Mouse (Mus musculus): ENCODE results near the gene 2510039O18Rik. TPM values are rescaled to one million over a fixed set of nuclear protein-coding genes. Genes with fewer than 3 reads are reported as not detected.

Gene 2510039O18Rik
- polyA plus RNA-seq, 1 experiment from 2014 or later, result 13.6 TPM

DNA sequence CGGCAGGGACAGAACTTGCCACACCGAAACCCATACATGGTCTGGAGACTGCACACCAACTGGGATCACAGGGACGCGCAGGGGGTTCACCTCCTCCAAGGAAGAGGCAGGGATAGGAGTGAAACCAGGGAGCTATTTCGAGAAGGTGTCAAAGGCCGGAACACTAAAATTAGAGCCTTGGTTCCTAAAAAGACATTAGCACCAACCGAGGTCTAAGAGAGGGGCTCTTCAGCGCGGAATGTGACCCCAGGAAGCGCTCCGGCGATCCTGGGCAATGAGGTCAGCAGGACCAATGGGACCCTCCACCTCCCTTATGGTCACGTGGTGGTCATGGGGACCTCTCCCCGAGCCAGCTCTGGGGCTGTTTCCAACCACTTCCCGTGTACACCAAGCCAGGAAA is 22.9 kb downstream of the 2510039O18Rik start:
- H3K4me3 ChIP-seq (ENCODE audit: low read depth, low read length), result no peak overlapping the region
- no peaks in the 10 kb centered on the region for H3K36me3 ChIP-seq (ENCODE audit: control insufficient read depth, insufficient read depth, low read length)
- no peaks in the 10 kb centered on the region for H3K9me3 ChIP-seq (ENCODE audit: control insufficient read depth, low read length)
- 87% methylated on average over 15 of the region's 15 CpGs for WGBS
- ATAC-seq (ENCODE audit: low FRiP score), result no peak
- DNase-seq (ENCODE audit: low spot score), result no peak
- H3K4me2 ChIP-seq (replicated peaks; ENCODE audit: low read depth, low read length), result no peak overlapping the region
- H3K9ac ChIP-seq (ENCODE audit: low read depth, low read length), result no peak overlapping the region
- no peaks in the 10 kb centered on the region for H3K4me1 ChIP-seq (replicated peaks; ENCODE audit: control insufficient read depth, insufficient read depth, low read length)
- no peak overlapping the region for H3K27ac ChIP-seq (ENCODE audit: low read depth, low read length)
- no peaks in the 10 kb centered on the region for H3K27me3 ChIP-seq (ENCODE audit: control insufficient read depth, insufficient read depth, low read length)

DNA sequence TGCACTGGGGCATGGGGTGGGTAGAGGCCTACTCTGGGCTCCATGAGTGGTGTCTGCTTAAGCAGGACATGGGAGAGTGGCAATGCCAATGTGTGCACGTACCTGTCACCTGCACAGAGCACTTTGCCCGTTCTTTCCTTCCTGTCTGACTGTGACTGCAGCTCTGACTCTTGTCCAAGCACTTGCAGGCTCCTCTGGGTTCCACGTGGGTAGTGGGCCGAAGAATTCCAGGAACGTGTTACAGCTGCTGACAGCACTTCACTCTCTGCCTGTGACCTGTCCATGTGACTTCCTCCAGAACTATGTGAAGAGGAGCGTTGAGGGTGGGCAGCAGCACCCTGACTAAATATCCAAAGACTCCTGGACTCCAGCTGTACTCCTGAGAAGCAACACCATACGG is 25.0 kb downstream of the 2510039O18Rik start:
- H3K9me3 ChIP-seq (ENCODE audit: control insufficient read depth, low read length), result no peaks in the 10 kb centered on the region
- DNase-seq (ENCODE audit: low spot score), result no peak
- H3K27ac ChIP-seq (ENCODE audit: low read depth, low read length), result no peak overlapping the region
- H3K9ac ChIP-seq (ENCODE audit: low read depth, low read length), result no peak overlapping the region
- no peak overlapping the region for H3K4me3 ChIP-seq (ENCODE audit: low read depth, low read length)
- WGBS, result 80% methylated on average over 7 of the region's 7 CpGs
- H3K4me1 ChIP-seq (replicated peaks; ENCODE audit: control insufficient read depth, insufficient read depth, low read length), result no peaks in the 10 kb centered on the region
- no peaks in the 10 kb centered on the region for H3K36me3 ChIP-seq (ENCODE audit: control insufficient read depth, insufficient read depth, low read length)
- H3K4me2 ChIP-seq (replicated peaks; ENCODE audit: low read depth, low read length), result no peak overlapping the region
- H3K27me3 ChIP-seq (ENCODE audit: control insufficient read depth, insufficient read depth, low read length), result no peaks in the 10 kb centered on the region
- no peak for ATAC-seq (ENCODE audit: low FRiP score)

DNA sequence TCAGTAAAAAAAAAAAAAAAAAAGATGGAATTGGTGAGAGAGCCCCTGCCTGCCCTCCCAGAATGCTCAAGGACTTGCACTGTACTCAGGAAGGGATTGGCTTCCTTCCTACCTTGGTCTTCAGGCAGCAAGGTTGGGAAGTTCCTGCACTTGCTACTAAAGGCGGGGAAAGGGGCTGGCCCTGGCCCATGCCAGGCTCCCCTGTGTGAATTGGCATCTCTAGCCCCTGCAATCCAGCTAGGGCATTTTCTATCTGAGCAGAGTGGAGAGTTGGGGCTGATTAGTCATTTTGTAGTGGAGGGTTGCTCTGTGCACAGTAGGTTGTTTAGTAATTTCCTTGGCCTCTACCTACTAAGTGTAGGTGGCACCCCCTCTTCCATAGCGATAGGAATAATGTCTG is 28.1 kb downstream of the 2510039O18Rik start:
- 84% methylated on average over 2 of the region's 2 CpGs for WGBS
- Histone ChIP-seq H3K4me3 (ENCODE audit: low read depth, low read length) (no peak overlapping the region), H3K9ac (ENCODE audit: low read depth, low read length) (no peak overlapping the region), H3K36me3 (ENCODE audit: control insufficient read depth, insufficient read depth, low read length) (no peaks in the 10 kb centered on the region), H3K9me3 (ENCODE audit: control insufficient read depth, low read length) (no peaks in the 10 kb centered on the region), H3K27me3 (ENCODE audit: control insufficient read depth, insufficient read depth, low read length) (no peaks in the 10 kb centered on the region), H3K4me1 (replicated peaks; ENCODE audit: control insufficient read depth, insufficient read depth, low read length) (no peaks in the 10 kb centered on the region), H3K27ac (ENCODE audit: low read depth, low read length) (no peak overlapping the region), H3K4me2 (replicated peaks; ENCODE audit: low read depth, low read length) (no peak overlapping the region)
- no peak for ATAC-seq (ENCODE audit: low FRiP score)
- DNase-seq (ENCODE audit: low spot score), result no peak

DNA sequence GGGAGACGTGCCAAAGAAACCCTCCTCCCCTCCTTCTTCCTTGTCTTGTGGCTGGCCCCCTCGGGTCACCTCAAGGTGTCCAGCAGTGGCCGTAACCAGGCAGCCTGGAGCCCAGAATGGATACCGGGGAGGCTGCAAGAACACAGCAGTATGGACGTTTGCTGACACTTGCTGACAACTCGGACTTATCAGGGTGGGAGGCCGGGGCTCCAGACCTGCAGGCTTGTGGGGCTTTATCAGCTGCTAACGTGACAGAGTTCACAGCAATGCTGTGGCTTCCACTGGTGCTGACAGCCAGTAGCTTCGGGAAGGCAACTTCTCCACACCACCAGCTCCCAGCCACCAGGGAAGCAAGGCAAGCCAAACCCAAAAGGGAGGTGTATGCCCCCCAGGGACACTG is 28.6 kb downstream of the 2510039O18Rik start:
- Histone ChIP-seq H3K9ac (ENCODE audit: low read depth, low read length) (no peak overlapping the region), H3K4me3 (ENCODE audit: low read depth, low read length) (no peak overlapping the region), H3K36me3 (ENCODE audit: control insufficient read depth, insufficient read depth, low read length) (no peaks in the 10 kb centered on the region), H3K9me3 (ENCODE audit: control insufficient read depth, low read length) (no peaks in the 10 kb centered on the region), H3K4me2 (replicated peaks; ENCODE audit: low read depth, low read length) (no peak overlapping the region), H3K27me3 (ENCODE audit: control insufficient read depth, insufficient read depth, low read length) (no peaks in the 10 kb centered on the region), H3K27ac (ENCODE audit: low read depth, low read length) (no peak overlapping the region), H3K4me1 (replicated peaks; ENCODE audit: control insufficient read depth, insufficient read depth, low read length) (no peaks in the 10 kb centered on the region)
- 61% methylated on average over 9 of the region's 9 CpGs for WGBS
- DNase-seq (ENCODE audit: low spot score) (no peak), ATAC-seq (ENCODE audit: low FRiP score) (no peak)

DNA sequence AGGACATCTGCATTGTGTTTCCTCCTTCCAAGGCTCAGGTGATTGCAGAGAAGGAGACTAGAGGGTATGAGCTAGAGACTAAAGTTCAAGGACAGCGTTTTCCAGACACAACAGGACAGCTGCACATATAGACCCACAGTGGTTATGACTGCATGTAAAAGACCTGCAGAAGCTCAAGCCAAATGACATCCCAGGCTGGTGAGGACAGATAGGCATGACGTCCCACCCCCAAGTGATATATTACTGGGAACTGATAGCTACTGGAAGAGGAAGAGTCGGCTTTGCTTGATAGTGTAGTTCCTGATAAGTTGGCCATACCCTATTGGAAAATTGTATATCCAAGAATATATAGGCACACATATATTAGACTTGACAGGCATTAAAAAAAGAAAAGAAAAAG is 35.5 kb downstream of the 2510039O18Rik start:
- Histone ChIP-seq H3K4me1 (replicated peaks; ENCODE audit: control insufficient read depth, insufficient read depth, low read length) (no peaks in the 10 kb centered on the region), H3K27ac (ENCODE audit: low read depth, low read length) (no peak overlapping the region), H3K9ac (ENCODE audit: low read depth, low read length) (no peak overlapping the region), H3K4me3 (ENCODE audit: low read depth, low read length) (no peak overlapping the region), H3K27me3 (ENCODE audit: control insufficient read depth, insufficient read depth, low read length) (no peaks in the 10 kb centered on the region), H3K4me2 (replicated peaks; ENCODE audit: low read depth, low read length) (no peak overlapping the region), H3K9me3 (ENCODE audit: control insufficient read depth, low read length) (no peaks in the 10 kb centered on the region), H3K36me3 (ENCODE audit: control insufficient read depth, insufficient read depth, low read length) (no peaks in the 10 kb centered on the region)
- DNase-seq (ENCODE audit: low spot score) (no peak), ATAC-seq (ENCODE audit: low FRiP score) (no peak)
- WGBS, result 79% methylated on average over 3 of the region's 3 CpGs

DNA sequence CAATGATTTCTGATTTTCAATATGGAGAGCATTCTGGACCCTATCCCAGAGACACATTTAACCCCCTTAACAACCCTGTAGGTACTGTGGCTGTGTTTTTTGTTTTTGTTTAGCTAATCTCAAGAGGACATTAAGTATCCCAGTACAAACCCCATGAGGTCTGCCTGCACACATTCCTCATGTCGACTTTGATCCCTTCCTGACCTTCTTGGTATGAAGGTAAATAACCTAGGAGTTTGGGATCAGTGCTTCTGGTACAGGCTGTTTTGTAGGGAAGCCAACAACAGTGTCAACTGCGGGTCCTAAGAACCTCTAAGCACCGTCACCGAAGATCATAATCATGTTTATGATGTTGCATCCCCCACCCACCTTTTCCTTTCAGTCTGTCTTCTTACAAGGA is 37.0 kb downstream of the 2510039O18Rik start:
- H3K4me1 ChIP-seq (replicated peaks; ENCODE audit: control insufficient read depth, insufficient read depth, low read length), result no peaks in the 10 kb centered on the region
- no peaks in the 10 kb centered on the region for H3K9me3 ChIP-seq (ENCODE audit: control insufficient read depth, low read length)
- WGBS, result 75% methylated on average over 4 of the region's 4 CpGs
- DNase-seq (ENCODE audit: low spot score), result no peak
- ATAC-seq (ENCODE audit: low FRiP score), result no peak
- H3K4me2 ChIP-seq (replicated peaks; ENCODE audit: low read depth, low read length), result no peak overlapping the region
- H3K27me3 ChIP-seq (ENCODE audit: control insufficient read depth, insufficient read depth, low read length), result no peaks in the 10 kb centered on the region
- no peaks in the 10 kb centered on the region for H3K36me3 ChIP-seq (ENCODE audit: control insufficient read depth, insufficient read depth, low read length)
- no peak overlapping the region for H3K27ac ChIP-seq (ENCODE audit: low read depth, low read length)
- no peak overlapping the region for H3K4me3 ChIP-seq (ENCODE audit: low read depth, low read length)
- H3K9ac ChIP-seq (ENCODE audit: low read depth, low read length), result no peak overlapping the region

DNA sequence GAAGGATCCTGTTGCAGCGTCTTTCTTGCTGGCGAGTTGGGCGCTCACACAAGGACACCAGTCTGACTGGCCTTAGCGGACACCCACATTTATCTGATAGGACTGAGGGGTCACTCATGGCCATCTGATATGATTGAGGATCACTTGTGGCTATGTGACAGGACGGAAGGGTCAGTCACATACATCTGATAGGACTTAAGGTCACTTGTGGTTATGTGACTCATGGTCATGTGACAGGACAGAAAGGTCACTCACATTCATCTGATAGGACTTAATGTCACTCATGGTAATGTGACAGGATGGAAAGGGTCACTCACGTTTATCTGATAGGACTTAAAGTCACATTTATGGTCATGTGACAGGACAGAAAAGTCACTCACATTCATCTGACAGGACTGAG is 37.7 kb downstream of the 2510039O18Rik start:
- DNase-seq (ENCODE audit: low spot score) (no peak), ATAC-seq (ENCODE audit: low FRiP score) (no peak)
- Histone ChIP-seq H3K36me3 (ENCODE audit: control insufficient read depth, insufficient read depth, low read length) (no peaks in the 10 kb centered on the region), H3K9ac (ENCODE audit: low read depth, low read length) (no peak overlapping the region), H3K4me3 (ENCODE audit: low read depth, low read length) (no peak overlapping the region), H3K9me3 (ENCODE audit: control insufficient read depth, low read length) (no peaks in the 10 kb centered on the region), H3K4me1 (replicated peaks; ENCODE audit: control insufficient read depth, insufficient read depth, low read length) (no peaks in the 10 kb centered on the region), H3K27me3 (ENCODE audit: control insufficient read depth, insufficient read depth, low read length) (no peaks in the 10 kb centered on the region), H3K27ac (ENCODE audit: low read depth, low read length) (no peak overlapping the region), H3K4me2 (replicated peaks; ENCODE audit: low read depth, low read length) (no peak overlapping the region)
- 94% methylated on average over 6 of the region's 6 CpGs for WGBS

DNA sequence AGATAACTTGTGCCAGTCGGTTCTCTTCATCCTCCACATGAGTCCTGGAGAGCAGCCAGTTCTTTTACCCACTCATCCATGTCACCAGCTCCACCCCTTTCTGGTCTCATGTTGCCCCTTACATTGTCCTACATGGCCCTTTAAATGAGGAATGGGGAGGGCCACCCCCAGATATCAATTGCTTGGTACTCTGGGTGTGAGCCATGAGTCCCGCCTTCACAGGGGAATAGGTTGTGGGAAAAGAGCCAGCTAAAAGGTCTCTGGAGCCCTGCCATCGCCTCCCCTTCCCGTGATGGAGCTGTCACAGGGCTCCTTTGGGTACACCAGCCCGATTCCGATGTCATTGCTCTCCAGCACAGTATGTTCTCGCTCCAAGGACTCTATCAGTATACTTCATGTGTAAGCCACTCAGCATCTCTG is 38.8 kb downstream of the 2510039O18Rik start:
- no peaks in the 10 kb centered on the region for H3K4me1 ChIP-seq (replicated peaks; ENCODE audit: control insufficient read depth, insufficient read depth, low read length)
- H3K36me3 ChIP-seq (ENCODE audit: control insufficient read depth, insufficient read depth, low read length), result no peaks in the 10 kb centered on the region
- ATAC-seq (ENCODE audit: low FRiP score) (no peak), DNase-seq (ENCODE audit: low spot score) (no peak)
- 80% methylated on average over 7 of the region's 7 CpGs for WGBS
- no peak overlapping the region for H3K4me2 ChIP-seq (replicated peaks; ENCODE audit: low read depth, low read length)
- no peak overlapping the region for H3K4me3 ChIP-seq (ENCODE audit: low read depth, low read length)
- no peaks in the 10 kb centered on the region for H3K27me3 ChIP-seq (ENCODE audit: control insufficient read depth, insufficient read depth, low read length)
- H3K27ac ChIP-seq (ENCODE audit: low read depth, low read length), result no peak overlapping the region
- no peaks in the 10 kb centered on the region for H3K9me3 ChIP-seq (ENCODE audit: control insufficient read depth, low read length)
- no peak overlapping the region for H3K9ac ChIP-seq (ENCODE audit: low read depth, low read length)

DNA sequence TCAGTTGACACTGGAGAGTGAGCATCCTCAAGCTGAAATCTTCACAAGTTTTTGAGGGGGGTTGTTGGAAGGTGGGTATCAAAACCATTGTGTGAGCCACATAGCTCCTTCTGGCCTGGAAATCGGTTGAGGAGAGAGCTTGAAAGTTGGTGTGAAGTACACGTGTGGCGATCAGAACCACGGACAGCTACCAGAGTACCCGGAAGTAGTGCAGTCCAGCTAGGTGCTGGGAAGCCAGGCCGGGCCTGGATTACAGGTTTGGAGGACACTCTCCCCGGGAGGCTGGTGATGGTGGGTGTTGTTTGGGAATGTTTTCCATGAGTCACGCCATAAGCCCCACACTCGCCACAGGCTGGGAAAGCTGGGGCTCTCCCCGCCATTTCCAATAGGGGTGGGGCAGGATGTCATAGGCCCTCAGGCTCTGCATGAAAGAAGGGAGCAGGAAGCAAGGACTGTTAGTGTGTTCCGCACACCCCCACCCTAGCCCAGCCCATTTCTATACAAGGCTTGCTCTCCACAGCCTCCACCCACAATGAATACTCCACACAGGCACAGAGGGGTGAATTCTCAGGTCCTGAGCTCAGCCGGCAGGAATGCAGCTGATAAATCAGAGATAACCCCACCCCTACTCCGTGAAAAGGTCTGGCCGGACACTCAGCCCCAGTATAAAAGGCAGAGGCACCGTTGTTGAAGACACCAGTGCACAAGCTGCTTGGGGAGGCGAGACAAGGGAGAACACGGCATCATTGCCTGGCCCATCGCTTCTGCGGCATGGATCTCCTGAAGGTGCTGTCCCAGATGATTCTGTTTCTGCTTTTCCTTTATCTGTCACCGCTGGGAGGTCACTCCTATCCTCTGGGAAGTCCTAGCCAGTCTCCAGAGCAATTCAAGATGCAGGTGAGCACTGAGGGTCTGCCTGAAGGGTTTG is 44.8 kb downstream of the 2510039O18Rik start, which contains the start of gene Nppb:
Gene Nppb, plus strand, starts transcription at position 584 of the 928 bp plus-strand sequence.
- DNase-seq (ENCODE audit: low spot score) (peak; percentile 45), ATAC-seq (ENCODE audit: low FRiP score) (no peak)
- Histone ChIP-seq H3K4me1 (replicated peaks; ENCODE audit: control insufficient read depth, insufficient read depth, low read length) (no peaks in the 10 kb centered on the region), H3K27ac (ENCODE audit: low read depth, low read length) (no peak within 1 kb of the TSS), H3K36me3 (ENCODE audit: control insufficient read depth, insufficient read depth, low read length) (no peaks in the 10 kb centered on the region), H3K9ac (ENCODE audit: low read depth, low read length) (no peak within 1 kb of the TSS), H3K9me3 (ENCODE audit: control insufficient read depth, low read length) (no peaks in the 10 kb centered on the region), H3K4me3 (ENCODE audit: low read depth, low read length) (no peak within 1 kb of the TSS), H3K27me3 (ENCODE audit: control insufficient read depth, insufficient read depth, low read length) (no peaks in the 10 kb centered on the region), H3K4me2 (replicated peaks; ENCODE audit: low read depth, low read length) (no peak within 1 kb of the TSS)
- WGBS, result 42% methylated on average over 20 of the region's 20 CpGs

All from hindbrain, embryonic 11.5 days (tissue).